Mouse (Mus musculus) adrenal gland, postnatal 10 days (tissue): Measurements from ENCODE around the gene Ndufaf4. TPM values are rescaled to one million over a fixed set of nuclear protein-coding genes. Genes with fewer than 3 reads are reported as not detected.
"Not testable (repeated sequence)": the region's sequence is repeated elsewhere in the genome, so short reads cannot be mapped to it uniquely, and the experiment has no call there.

Experiments
- DNase-seq: peaks from one replicate; pipeline ENCODE4 v3.0.0; 2021; ENCODE audit warnings: mixed read lengths
- long read RNA-seq, 2 experiments: library from polyadenylated mRNA; stranded (forward); transcript quantifications; one replicate each; pipeline ENCODE4 v2.0.0; 2021
- total RNA-seq, 2 experiments: library from RNA; stranded (reverse); gene quantifications; 2 replicates each; pipeline ENCODE4 v1.2.3; 2021

The Ndufaf4 gene
- 10 to 100 TPM; 39.0 to 44.6 TPM for total RNA-seq
- long read RNA-seq, experiment 1, transcript Ndufaf4-202 (2 exons, 2,358 nt): minor isoform, 12 of 81 reads
- long read RNA-seq, experiment 1, transcript Ndufaf4-201 (3 exons, 3,632 nt): major isoform, 54 of 81 reads
- long read RNA-seq, experiment 1, partial matches to known transcripts: 0 of 81 reads
- long read RNA-seq, experiment 1, other reads (novel, unspliced or antisense): 15 of 81 reads
- long read RNA-seq, experiment 2, transcript Ndufaf4-202 (2 exons, 2,358 nt): minor isoform, 16 of 53 reads
- long read RNA-seq, experiment 2, transcript Ndufaf4-201 (3 exons, 3,632 nt): major isoform, 24 of 53 reads
- long read RNA-seq, experiment 2, partial matches to known transcripts: 0 of 53 reads
- long read RNA-seq, experiment 2, other reads (novel, unspliced or antisense): 10 of 53 reads

- peak; percentile 100 for DNase-seq
Measured at GRCm38 (mm10) chr4:24897851-24898515, at the start of gene Ndufaf4. Ndufaf4 (plus strand) TSS chr4:24898083.

GRCm38 (mm10) chr4:24850401-24851325 is 47.2 kb upstream of the Ndufaf4 start, which contains the start of gene Klhl32:
Klhl32 (minus strand) TSS chr4:24851124.
- peak; percentile 85 for DNase-seq

- no peak for DNase-seq
Measured at GRCm38 (mm10) chr4:24865691-24866090, 32.2 kb upstream of the Ndufaf4 start.

- no peak for DNase-seq
Measured at GRCm38 (mm10) chr4:24869230-24869629, 28.7 kb upstream of the Ndufaf4 start.

GRCm38 (mm10) chr4:24889386-24889785 is 8.5 kb upstream of the Ndufaf4 start:
- not testable (repeated sequence) for DNase-seq

GRCm38 (mm10) chr4:24892293-24892692 is 5.6 kb upstream of the Ndufaf4 start:
- not testable (repeated sequence) for DNase-seq

- no peak for DNase-seq
Measured at GRCm38 (mm10) chr4:24894625-24895024, 3.3 kb upstream of the Ndufaf4 start.

GRCm38 (mm10) chr4:24896829-24897228 is 1.1 kb upstream of the Ndufaf4 start:
- peak; percentile 12 for DNase-seq

- DNase-seq: no peak
Measured at GRCm38 (mm10) chr4:24897351-24897750, 532 bp upstream of the Ndufaf4 start.

GRCm38 (mm10) chr4:24898636-24899035 is 753 bp downstream of the Ndufaf4 start:
- DNase-seq: peak; percentile 20

- no peak for DNase-seq
Measured at GRCm38 (mm10) chr4:24899146-24899545, 1.3 kb downstream of the Ndufaf4 start.

- no peak for DNase-seq
Measured at GRCm38 (mm10) chr4:24907745-24908144, 9.9 kb downstream of the Ndufaf4 start.

- DNase-seq: no peak
Measured at GRCm38 (mm10) chr4:24915631-24916030, 17.7 kb downstream of the Ndufaf4 start.

- DNase-seq: no peak
Measured at GRCm38 (mm10) chr4:24920006-24920577, 22.2 kb downstream of the Ndufaf4 start.

- DNase-seq: no peak
Measured at GRCm38 (mm10) chr4:24924726-24925125, 26.8 kb downstream of the Ndufaf4 start.

GRCm38 (mm10) chr4:24928260-24928780 is 30.4 kb downstream of the Ndufaf4 start:
- no peak for DNase-seq

GRCm38 (mm10) chr4:24928926-24929325 is 31.0 kb downstream of the Ndufaf4 start:
- DNase-seq: no peak

GRCm38 (mm10) chr4:24942728-24943424 is 45.0 kb downstream of the Ndufaf4 start:
- no peak for DNase-seq
